Mouse (Mus musculus): Measurements from ENCODE around the gene Urgcp. TPM values are rescaled to one million over a fixed set of nuclear protein-coding genes. Genes with fewer than 3 reads are reported as not detected.

Urgcp gene
- polyA plus RNA-seq, 1 experiment from 2014 or later: 39.3 TPM

DNA sequence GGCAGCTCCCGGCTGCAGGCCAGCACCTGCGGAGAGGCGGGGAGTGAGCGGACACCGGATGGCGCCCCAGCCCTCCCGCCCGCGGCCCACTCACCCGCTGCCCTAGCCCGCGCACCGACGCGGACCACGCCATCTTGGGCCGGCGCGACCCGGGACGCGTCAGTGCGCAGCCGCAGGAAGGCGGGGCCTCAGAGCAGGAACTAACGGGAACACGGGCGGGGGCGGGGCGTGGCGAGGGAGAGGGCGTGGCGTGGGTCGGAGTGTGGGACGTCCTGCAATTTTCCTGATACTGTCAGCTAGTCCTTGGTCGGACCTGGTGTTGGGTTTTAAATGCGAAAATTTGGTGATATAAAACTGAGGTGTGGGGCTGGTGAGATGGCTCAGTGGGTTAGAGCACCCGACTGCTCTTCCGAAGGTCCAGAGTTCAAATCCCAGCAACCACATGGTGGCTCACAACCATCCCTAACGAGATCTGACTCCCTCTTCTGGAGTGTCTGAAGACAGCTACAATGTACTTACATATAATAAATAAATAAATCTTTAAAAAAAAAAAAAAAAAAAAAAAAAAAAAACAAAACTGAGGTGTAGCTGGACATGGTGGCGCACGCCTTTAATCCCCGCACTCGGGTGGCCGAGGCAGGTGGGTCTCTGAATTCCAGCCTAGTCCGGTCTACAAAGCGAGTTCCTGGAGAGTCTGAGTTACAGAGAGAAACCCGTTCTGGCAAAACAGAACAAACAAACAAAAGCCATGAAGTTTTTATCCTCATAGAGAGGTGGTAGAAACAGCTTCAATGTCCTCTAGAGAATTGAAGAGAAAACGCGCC is 54.4 kb downstream of the Urgcp start:
- Histone ChIP-seq H3K4me1 (ENCODE audit: control insufficient read depth, insufficient read depth, low read length) (peaks cover 22% of the 10 kb centered on the region), H3K27ac (ENCODE audit: low read length) (peak overlapping the region; percentile 60), H3K27me3 (ENCODE audit: control insufficient read depth, insufficient read depth, low read length) (no peaks in the 10 kb centered on the region), H3K4me2 (ENCODE audit: low read depth, low read length) (peak overlapping the region; percentile 81), H3K9me3 (replicated peaks; ENCODE audit: control insufficient read depth, low read length) (no peaks in the 10 kb centered on the region), H3K4me3 (ENCODE audit: low read length) (peak overlapping the region; percentile 77), H3K9ac (ENCODE audit: low read length) (peak overlapping the region; percentile 91), H3K36me3 (ENCODE audit: control insufficient read depth, insufficient read depth) (peaks cover 11% of the 10 kb centered on the region)
- WGBS: 18% methylated on average over 49 of the region's 50 CpGs
- ATAC-seq (replicated peaks; ENCODE audit: extremely low read depth, insufficient read depth, low FRiP score): peak; percentile 95

DNA sequence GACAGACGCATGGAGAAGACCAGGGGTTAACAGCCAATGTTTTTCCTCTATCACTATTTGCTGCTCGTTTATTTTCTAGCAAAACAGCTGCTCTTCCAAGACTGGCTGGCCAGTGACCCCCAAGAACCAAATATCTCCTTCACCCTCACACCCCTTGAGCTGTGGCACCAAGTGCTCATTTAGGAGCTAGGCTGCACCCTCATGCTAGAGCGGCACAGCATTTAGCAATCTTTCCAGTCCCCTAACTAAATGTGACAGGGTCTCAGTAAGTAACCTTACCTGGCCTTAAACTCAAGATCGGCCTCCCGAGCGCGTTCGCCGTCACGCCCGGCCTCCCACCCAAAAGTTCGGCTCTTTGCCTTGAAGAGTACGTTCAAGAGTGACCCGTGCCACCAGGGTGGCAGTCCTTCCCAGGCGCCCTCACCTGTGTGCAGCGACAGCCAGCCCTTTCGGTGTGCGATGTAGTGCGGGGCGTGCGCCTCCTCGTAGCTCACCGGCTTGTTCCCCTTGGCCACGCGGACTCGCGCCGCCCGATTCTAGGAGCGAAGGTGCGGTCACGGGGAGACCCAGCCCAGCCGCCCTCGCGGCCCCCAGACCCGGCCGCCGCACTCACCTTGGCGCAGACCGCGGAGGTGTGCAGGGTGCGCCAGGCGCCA is 55.2 kb downstream of the Urgcp start:
- peak overlapping the region; percentile 60 for H3K27ac ChIP-seq (ENCODE audit: low read length)
- H3K4me1 ChIP-seq (ENCODE audit: control insufficient read depth, insufficient read depth, low read length): peaks cover 22% of the 10 kb centered on the region
- H3K9me3 ChIP-seq (replicated peaks; ENCODE audit: control insufficient read depth, low read length): no peaks in the 10 kb centered on the region
- H3K9ac ChIP-seq (ENCODE audit: low read length): peak overlapping the region; percentile 91
- peak overlapping the region; percentile 81 for H3K4me2 ChIP-seq (ENCODE audit: low read depth, low read length)
- H3K27me3 ChIP-seq (ENCODE audit: control insufficient read depth, insufficient read depth, low read length): no peaks in the 10 kb centered on the region
- peak; percentile 71 for ATAC-seq (replicated peaks; ENCODE audit: extremely low read depth, insufficient read depth, low FRiP score)
- peak overlapping the region; percentile 77 for H3K4me3 ChIP-seq (ENCODE audit: low read length)
- WGBS: 1% methylated on average over 43 of the region's 43 CpGs
- H3K36me3 ChIP-seq (ENCODE audit: control insufficient read depth, insufficient read depth): peaks cover 11% of the 10 kb centered on the region

DNA sequence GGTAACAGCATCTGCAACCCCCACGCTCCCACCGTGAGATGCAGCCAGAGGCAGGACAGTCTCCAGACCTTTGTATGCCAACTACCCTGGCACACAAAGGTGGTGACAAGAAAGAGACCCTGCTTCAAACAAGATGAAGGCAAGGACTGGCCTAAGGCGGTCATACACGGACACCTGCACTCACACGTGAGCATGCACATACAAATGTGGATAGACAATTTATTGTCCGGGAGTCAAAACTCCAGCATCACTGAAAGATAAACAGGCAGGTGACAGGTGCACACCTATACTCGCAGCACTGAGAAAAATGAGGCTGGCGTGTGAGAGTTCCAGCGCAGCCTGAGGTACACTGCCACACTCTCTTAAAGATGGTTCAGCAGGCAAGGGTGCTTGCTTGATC is 56.2 kb downstream of the Urgcp start:
- Histone ChIP-seq H3K4me2 (ENCODE audit: low read depth, low read length) (peak overlapping the region; percentile 81; the same call in 1 of the 2 replicates), H3K9ac (ENCODE audit: low read length) (no peak overlapping the region), H3K9me3 (replicated peaks; ENCODE audit: control insufficient read depth, low read length) (no peaks in the 10 kb centered on the region), H3K27ac (ENCODE audit: low read length) (no peak overlapping the region), H3K36me3 (ENCODE audit: control insufficient read depth, insufficient read depth) (peaks cover 11% of the 10 kb centered on the region), H3K4me1 (ENCODE audit: control insufficient read depth, insufficient read depth, low read length) (peaks cover 22% of the 10 kb centered on the region), H3K27me3 (ENCODE audit: control insufficient read depth, insufficient read depth, low read length) (no peaks in the 10 kb centered on the region), H3K4me3 (ENCODE audit: low read length) (no peak overlapping the region; the same call in 1 of the 2 replicates)
- 88% methylated on average over 9 of the region's 9 CpGs for WGBS
- no peak for ATAC-seq (replicated peaks; ENCODE audit: extremely low read depth, insufficient read depth, low FRiP score)

DNA sequence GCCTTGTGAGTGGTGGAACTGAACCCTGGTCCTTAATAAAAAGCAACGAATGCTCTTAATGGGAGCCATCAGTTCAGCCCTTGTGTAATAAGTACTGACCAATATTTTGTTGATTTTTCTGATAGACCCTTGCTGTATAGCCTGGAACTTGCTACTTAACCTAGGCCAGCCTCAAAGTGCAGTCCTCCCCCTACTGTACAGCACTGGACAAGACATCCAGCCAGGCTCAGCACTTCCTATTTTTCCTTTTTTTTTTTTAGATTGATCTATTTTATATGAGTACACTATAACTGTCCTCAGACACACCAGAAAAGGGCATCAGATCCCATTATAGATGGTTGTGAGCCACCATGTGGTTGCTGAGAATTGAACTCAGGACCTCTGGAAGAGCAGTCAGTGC is 58.8 kb downstream of the Urgcp start:
- no peak for ATAC-seq (replicated peaks; ENCODE audit: extremely low read depth, insufficient read depth, low FRiP score)
- Histone ChIP-seq H3K9me3 (replicated peaks; ENCODE audit: control insufficient read depth, low read length) (no peaks in the 10 kb centered on the region), H3K4me2 (ENCODE audit: low read depth, low read length) (no peak overlapping the region), H3K27me3 (ENCODE audit: control insufficient read depth, insufficient read depth, low read length) (no peaks in the 10 kb centered on the region), H3K4me1 (ENCODE audit: control insufficient read depth, insufficient read depth, low read length) (peaks cover 13% of the 10 kb centered on the region), H3K4me3 (ENCODE audit: low read length) (no peak overlapping the region), H3K36me3 (ENCODE audit: control insufficient read depth, insufficient read depth) (peaks cover 11% of the 10 kb centered on the region), H3K9ac (ENCODE audit: low read length) (no peak overlapping the region), H3K27ac (ENCODE audit: low read length) (no peak overlapping the region)
- WGBS: 86% methylated on average over 1 of the region's 1 CpGs

DNA sequence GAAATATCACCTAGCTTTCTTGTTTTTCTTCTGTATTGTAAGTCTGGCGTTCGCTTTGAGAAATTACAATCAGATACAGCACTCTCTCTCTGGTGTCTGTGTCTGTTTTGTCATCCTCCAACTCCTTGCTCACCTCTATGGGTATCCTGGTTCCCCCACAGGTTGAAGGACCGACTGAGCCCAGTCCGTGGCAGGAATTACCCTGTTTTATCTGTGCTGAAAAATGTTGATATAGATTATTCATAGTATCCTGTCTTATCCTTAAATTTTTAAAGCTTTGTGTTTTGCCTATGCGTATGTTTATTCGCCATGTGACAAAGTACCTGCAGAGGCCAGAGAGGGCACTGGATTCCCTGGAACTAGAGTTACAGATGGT is 59.2 kb downstream of the Urgcp start:
- H3K4me1 ChIP-seq (ENCODE audit: control insufficient read depth, insufficient read depth, low read length): peaks cover 13% of the 10 kb centered on the region
- no peak overlapping the region for H3K9ac ChIP-seq (ENCODE audit: low read length)
- no peak for ATAC-seq (replicated peaks; ENCODE audit: extremely low read depth, insufficient read depth, low FRiP score)
- H3K9me3 ChIP-seq (replicated peaks; ENCODE audit: control insufficient read depth, low read length): no peaks in the 10 kb centered on the region
- H3K27me3 ChIP-seq (ENCODE audit: control insufficient read depth, insufficient read depth, low read length): no peaks in the 10 kb centered on the region
- 89% methylated on average over 6 of the region's 6 CpGs for WGBS
- H3K4me2 ChIP-seq (ENCODE audit: low read depth, low read length): no peak overlapping the region
- no peak overlapping the region for H3K4me3 ChIP-seq (ENCODE audit: low read length)
- no peak overlapping the region for H3K27ac ChIP-seq (ENCODE audit: low read length)
- peaks cover 11% of the 10 kb centered on the region for H3K36me3 ChIP-seq (ENCODE audit: control insufficient read depth, insufficient read depth)

DNA sequence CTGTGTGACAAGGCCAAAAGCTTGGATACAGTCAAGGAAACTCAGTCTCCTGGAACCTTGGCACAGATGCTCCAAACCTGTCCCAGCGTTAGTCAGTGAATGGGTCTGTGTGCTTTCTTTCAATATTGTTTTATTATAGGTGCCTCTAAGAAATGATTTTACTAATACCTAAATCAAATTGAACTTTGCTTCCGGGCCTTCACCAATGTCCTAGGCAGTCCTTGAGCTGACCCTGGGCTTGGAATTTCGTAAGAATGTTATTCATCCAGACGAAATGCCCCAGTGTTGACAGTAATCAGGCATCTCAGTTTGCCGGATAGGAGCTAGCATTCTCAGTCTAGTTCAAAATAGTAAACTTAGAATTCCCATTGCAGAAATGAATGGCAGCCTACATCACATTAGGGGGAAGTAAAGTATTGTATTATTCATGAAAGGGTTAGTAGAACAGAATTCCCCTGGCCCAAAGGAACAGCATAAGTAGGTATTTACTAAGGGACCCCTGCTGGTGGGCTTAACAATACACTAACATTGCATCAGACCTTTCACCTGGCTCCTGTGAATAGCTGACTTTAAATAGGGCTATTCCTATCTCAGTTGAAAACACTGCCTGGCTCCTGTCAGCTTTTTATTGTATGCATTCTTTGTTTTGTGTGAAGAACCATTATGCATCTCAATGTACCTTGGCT is 59.8 kb downstream of the Urgcp start:
- no peak overlapping the region for H3K9ac ChIP-seq (ENCODE audit: low read length)
- no peak overlapping the region for H3K27ac ChIP-seq (ENCODE audit: low read length)
- no peaks in the 10 kb centered on the region for H3K9me3 ChIP-seq (replicated peaks; ENCODE audit: control insufficient read depth, low read length)
- 45% methylated on average over 5 of the region's 5 CpGs for WGBS
- no peak for ATAC-seq (replicated peaks; ENCODE audit: extremely low read depth, insufficient read depth, low FRiP score)
- no peaks in the 10 kb centered on the region for H3K27me3 ChIP-seq (ENCODE audit: control insufficient read depth, insufficient read depth, low read length)
- no peak overlapping the region for H3K4me2 ChIP-seq (ENCODE audit: low read depth, low read length)
- H3K36me3 ChIP-seq (ENCODE audit: control insufficient read depth, insufficient read depth): peaks cover 11% of the 10 kb centered on the region
- H3K4me3 ChIP-seq (ENCODE audit: low read length): no peak overlapping the region
- H3K4me1 ChIP-seq (ENCODE audit: control insufficient read depth, insufficient read depth, low read length): peaks cover 13% of the 10 kb centered on the region

DNA sequence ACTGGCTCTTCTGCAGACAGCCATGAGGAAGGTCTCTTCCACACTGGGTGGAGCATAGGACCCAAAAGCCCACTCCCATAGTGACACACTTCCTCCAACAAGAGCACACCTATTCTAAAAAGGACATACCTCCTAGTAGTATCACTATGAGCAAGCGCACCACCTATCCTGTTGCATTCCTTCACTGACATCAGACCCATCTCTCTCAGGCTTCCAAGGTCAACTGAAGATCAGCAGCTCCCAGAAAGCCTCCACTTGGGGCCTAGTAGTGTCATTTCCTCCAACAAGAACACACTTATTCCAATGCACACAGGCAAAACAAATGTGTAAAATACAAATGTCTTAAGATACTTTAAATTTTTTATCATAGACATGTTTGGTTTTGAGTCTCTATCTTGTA is 60.4 kb downstream of the Urgcp start:
- Histone ChIP-seq H3K27me3 (ENCODE audit: control insufficient read depth, insufficient read depth, low read length) (no peaks in the 10 kb centered on the region), H3K4me2 (ENCODE audit: low read depth, low read length) (no peak overlapping the region), H3K36me3 (ENCODE audit: control insufficient read depth, insufficient read depth) (peaks cover 11% of the 10 kb centered on the region), H3K9me3 (replicated peaks; ENCODE audit: control insufficient read depth, low read length) (no peaks in the 10 kb centered on the region), H3K9ac (ENCODE audit: low read length) (no peak overlapping the region), H3K4me3 (ENCODE audit: low read length) (no peak overlapping the region), H3K4me1 (ENCODE audit: control insufficient read depth, insufficient read depth, low read length) (peaks cover 13% of the 10 kb centered on the region), H3K27ac (ENCODE audit: low read length) (no peak overlapping the region)
- no peak for ATAC-seq (replicated peaks; ENCODE audit: extremely low read depth, insufficient read depth, low FRiP score)
- WGBS: 88% methylated on average over 1 of the region's 1 CpGs

DNA sequence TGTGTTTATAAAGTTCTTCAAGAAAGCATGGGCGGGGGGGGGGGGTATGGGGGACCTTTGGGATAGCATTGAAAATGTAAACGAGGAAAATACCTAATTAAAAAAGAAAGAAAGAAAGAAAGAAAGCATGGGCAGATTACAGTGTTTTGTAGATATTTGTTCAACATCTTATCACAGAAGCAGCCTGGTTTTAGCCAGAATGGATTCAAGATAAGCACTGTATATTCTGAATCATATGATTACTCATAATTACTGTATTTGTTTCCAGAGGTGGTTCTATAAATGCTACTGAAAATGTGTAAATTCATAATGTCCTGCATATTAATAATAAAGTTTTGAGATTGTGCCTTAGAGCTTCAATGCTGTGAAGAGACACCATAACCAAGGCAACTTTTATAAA is 60.9 kb downstream of the Urgcp start:
- Histone ChIP-seq H3K27ac (ENCODE audit: low read length) (no peak overlapping the region), H3K4me1 (ENCODE audit: control insufficient read depth, insufficient read depth, low read length) (peaks cover 8% of the 10 kb centered on the region), H3K9ac (ENCODE audit: low read length) (no peak overlapping the region), H3K27me3 (ENCODE audit: control insufficient read depth, insufficient read depth, low read length) (no peaks in the 10 kb centered on the region), H3K4me3 (ENCODE audit: low read length) (no peak overlapping the region), H3K4me2 (ENCODE audit: low read depth, low read length) (no peak overlapping the region), H3K9me3 (replicated peaks; ENCODE audit: control insufficient read depth, low read length) (no peaks in the 10 kb centered on the region), H3K36me3 (ENCODE audit: control insufficient read depth, insufficient read depth) (peaks cover 11% of the 10 kb centered on the region)
- 72% methylated on average over 2 of the region's 2 CpGs for WGBS
- no peak for ATAC-seq (replicated peaks; ENCODE audit: extremely low read depth, insufficient read depth, low FRiP score)

DNA sequence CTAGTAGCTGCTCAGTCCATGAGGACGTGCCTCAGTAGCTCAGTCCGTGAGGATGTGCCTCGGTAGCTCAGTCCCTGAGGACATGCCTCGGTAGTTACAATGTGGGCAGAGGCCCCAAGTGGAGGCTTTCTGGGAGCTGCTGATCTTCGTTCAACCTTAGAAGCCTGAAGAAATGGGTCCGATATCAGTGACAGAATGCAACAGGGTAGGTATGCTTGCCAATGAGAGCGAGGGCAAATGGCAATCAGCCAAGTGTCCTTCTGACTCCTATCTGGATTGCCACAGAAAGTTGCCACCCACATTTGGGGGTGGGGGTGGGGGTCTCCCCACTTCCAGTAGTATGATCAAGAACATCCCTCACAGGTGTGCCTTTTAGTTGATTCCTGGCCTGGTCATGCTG is 61.4 kb downstream of the Urgcp start:
- Histone ChIP-seq H3K27ac (ENCODE audit: low read length) (no peak overlapping the region), H3K36me3 (ENCODE audit: control insufficient read depth, insufficient read depth) (peaks cover 11% of the 10 kb centered on the region), H3K4me1 (ENCODE audit: control insufficient read depth, insufficient read depth, low read length) (peaks cover 3% of the 10 kb centered on the region; the same call in 1 of the 2 replicates), H3K9me3 (replicated peaks; ENCODE audit: control insufficient read depth, low read length) (no peaks in the 10 kb centered on the region), H3K27me3 (ENCODE audit: control insufficient read depth, insufficient read depth, low read length) (no peaks in the 10 kb centered on the region), H3K4me3 (ENCODE audit: low read length) (no peak overlapping the region), H3K4me2 (ENCODE audit: low read depth, low read length) (no peak overlapping the region), H3K9ac (ENCODE audit: low read length) (no peak overlapping the region)
- ATAC-seq (replicated peaks; ENCODE audit: extremely low read depth, insufficient read depth, low FRiP score): no peak
- 81% methylated on average over 7 of the region's 7 CpGs for WGBS
